8 mouse cellular contexts compared by ENCODE assay signal in genomic region chr2:165886482-165886856, GRCm38 (mm10). TPM values are rescaled to one million over a fixed set of nuclear protein-coding genes. Genes with fewer than 3 reads are reported as not detected.
DNase-seq lines count a peak whose midpoint lies in the region; ATAC-seq and TF ChIP-seq lines count a peak whose summit lies in the region.

No protein-coding gene starts in this region.

- H3K4me1 ChIP-seq in bone marrow, adult 2 months (ENCODE audit: control insufficient read depth, insufficient read depth, low read length): peaks cover 27% of the 10 kb centered on the region
- peaks cover 95% of the 10 kb centered on the region for H3K4me1 ChIP-seq in forebrain, embryonic 10.5 days
- H3K4me1 ChIP-seq in intestine, embryonic 15.5 days (replicated peaks): peaks cover 73% of the 10 kb centered on the region
- H3K4me1 ChIP-seq in liver, embryonic 16.5 days (ENCODE audit: control insufficient read depth, low read depth, low read length): peaks cover 92% of the 10 kb centered on the region

- peak overlapping the region; percentile 22 for H3K9ac ChIP-seq in intestine, embryonic 15.5 days
- H3K9ac ChIP-seq in liver, embryonic 16.5 days (ENCODE audit: low read depth, low read length): peak overlapping the region; percentile 76

- ATAC-seq in intestine, embryonic 15.5 days: no peak
- no peak for ATAC-seq in liver, embryonic 16.5 days (ENCODE audit: low read depth)

- TF ChIP-seq POLR2A in bone marrow, adult 2 months (IDR thresholded peaks at IDR 0.05; ENCODE audit: borderline replicate concordance, control insufficient read depth, low read depth, low read length): no peak

- H3K9me3 ChIP-seq in forebrain, embryonic 10.5 days: no peaks in the 10 kb centered on the region
- no peaks in the 10 kb centered on the region for H3K9me3 ChIP-seq in intestine, embryonic 15.5 days
- no peaks in the 10 kb centered on the region for H3K9me3 ChIP-seq in liver, embryonic 16.5 days (replicated peaks; ENCODE audit: control insufficient read depth, low read length)

- H3K36me3 ChIP-seq in forebrain, embryonic 10.5 days (replicated peaks): no peaks in the 10 kb centered on the region
- H3K36me3 ChIP-seq in intestine, embryonic 15.5 days: no peaks in the 10 kb centered on the region
- H3K36me3 ChIP-seq in liver, embryonic 16.5 days (ENCODE audit: control insufficient read depth, insufficient read depth): no peaks in the 10 kb centered on the region

- no peaks in the 10 kb centered on the region for H3K27me3 ChIP-seq in forebrain, embryonic 10.5 days (ENCODE audit: poor library complexity, severe bottlenecking)
- no peaks in the 10 kb centered on the region for H3K27me3 ChIP-seq in intestine, embryonic 15.5 days (replicated peaks)
- no peaks in the 10 kb centered on the region for H3K27me3 ChIP-seq in liver, embryonic 16.5 days (ENCODE audit: control insufficient read depth, insufficient read depth, low read depth, low read length)

- 65% methylated on average over 3 of the region's 3 CpGs for WGBS in bone marrow, adult 2 months
- 3% methylated on average over 3 of the region's 3 CpGs for WGBS in forebrain, embryonic 10.5 days
- WGBS in intestine, embryonic 15.5 days: 8% methylated on average over 3 of the region's 3 CpGs
- WGBS in liver, embryonic 16.5 days (ENCODE audit: insufficient replicate concordance): 48% methylated on average over 3 of the region's 3 CpGs

- H3K4me2 ChIP-seq in intestine, embryonic 15.5 days (replicated peaks): peak overlapping the region; percentile 82
- H3K4me2 ChIP-seq in liver, embryonic 16.5 days (ENCODE audit: low read depth, low read length): peak overlapping the region; percentile 90; the same call in 1 of the 2 replicates

- H3K4me3 ChIP-seq in bone marrow, adult 2 months (replicated peaks; ENCODE audit: control insufficient read depth, low read depth, low read length): no peak overlapping the region
- peak overlapping the region; percentile 32 for H3K4me3 ChIP-seq in forebrain, embryonic 10.5 days
- H3K4me3 ChIP-seq in intestine, embryonic 15.5 days (replicated peaks): no peak overlapping the region
- no peak overlapping the region for H3K4me3 ChIP-seq in liver, embryonic 16.5 days (ENCODE audit: low read depth, low read length)

- no peak for TF ChIP-seq CTCF in bone marrow, adult 2 months (IDR thresholded peaks at IDR 0.05; ENCODE audit: control insufficient read depth, insufficient read depth, low read length)

- peak overlapping the region; percentile 65 for H3K27ac ChIP-seq in bone marrow, adult 2 months (ENCODE audit: control insufficient read depth, insufficient read depth, low read depth, low read length, poor library complexity)
- H3K27ac ChIP-seq in forebrain, embryonic 10.5 days: peak overlapping the region; percentile 100
- H3K27ac ChIP-seq in intestine, embryonic 15.5 days: peak overlapping the region; percentile 100
- peak overlapping the region; percentile 100 for H3K27ac ChIP-seq in liver, embryonic 16.5 days (ENCODE audit: low read length)

- DNase-seq in layer of hippocampus, adult 18-20 months (ENCODE audit: low spot score in 2 of 2): peak; percentile 3 to 32
- no peak for DNase-seq in layer of hippocampus, adult 8-10 months (ENCODE audit: low spot score in 2 of 2)
- peak; percentile 54 for DNase-seq in forebrain, embryonic 10.5 days (ENCODE audit: extremely low spot score, low spot score)
- no peak for DNase-seq in B cell, adult 2 months
- no peak for DNase-seq in thymus, postnatal 25 days

RNA-seq across cellular contexts. Expression of gene Zmynd8, which starts 12.3 kb away (rescaled TPM):
- total RNA-seq in layer of hippocampus, adult 18-20 months (2021): 100 to 1,000 TPM; 148 to 149 TPM
- total RNA-seq in layer of hippocampus, adult 8-10 months (2022): 100 to 1,000 TPM; 128 to 162 (median 147) TPM
- polyA plus RNA-seq in bone marrow, adult 2 months (2011; ENCODE audit: insufficient read depth, insufficient read length, low replicate concordance, missing spikeins): 34.1 and 75.2 TPM in 2 replicates
- polyA plus RNA-seq in forebrain, embryonic 10.5 days (2016; fragmentation: Nextera tagmentation; extraction: Ambion mirVana): 60.2 and 64.4 TPM in 2 replicates
- 64.7 and 66.2 TPM in 2 replicates for polyA plus RNA-seq in intestine, embryonic 15.5 days (2015; fragmentation: Nextera tagmentation; extraction: Ambion mirVana)
- polyA plus RNA-seq in liver, embryonic 16.5 days (2015; fragmentation: Nextera tagmentation; extraction: Ambion mirVana): 20.0 and 23.6 TPM in 2 replicates

Comparison
In these comparisons a context has a peak if more than half of its experiments do, and no peak if none do; other contexts are left out.
1. DNase-seq: peak in layer of hippocampus, adult 18-20 months (2 of 2) and forebrain, embryonic 10.5 days (single experiment); none in layer of hippocampus, adult 8-10 months (0 of 2), B cell, adult 2 months (0 of 2) and thymus, postnatal 25 days (single experiment).
2. Peak in every context shown above with its lines, with median percentiles within 50 percentile points of each other: H3K27ac ChIP-seq.